Mouse (Mus musculus): ENCODE results near the gene Mapk8ip3. TPM values are rescaled to one million over a fixed set of nuclear protein-coding genes. Genes with fewer than 3 reads are reported as not detected.

Gene Mapk8ip3
- polyA plus RNA-seq, 1 experiment from 2014 or later: 57.5 TPM

DNA sequence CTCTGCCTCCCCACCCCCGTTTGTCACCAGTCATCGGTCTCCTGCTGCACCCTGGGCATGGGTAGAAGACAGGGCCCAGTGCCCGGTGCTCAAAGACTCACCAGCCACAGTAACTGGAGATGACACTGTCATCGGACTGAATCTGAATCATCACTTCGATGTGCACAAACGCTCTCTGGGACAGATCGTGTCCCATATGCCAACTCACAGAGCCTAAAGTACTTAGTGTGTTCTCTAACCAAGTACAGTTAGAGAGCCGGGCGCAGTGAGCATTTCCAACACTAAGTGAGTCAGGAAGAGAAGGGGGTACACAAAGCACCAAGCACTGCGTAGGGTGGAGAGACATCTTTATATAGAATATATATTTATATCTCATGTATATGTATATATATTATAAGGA is 68.9 kb downstream of the Mapk8ip3 start:
- no peak overlapping the region for H3K9ac ChIP-seq (ENCODE audit: low read length)
- DNase-seq (ENCODE audit: low spot score): no peak
- H3K36me3 ChIP-seq (ENCODE audit: control insufficient read depth, insufficient read depth, low read length): peaks cover 1% of the 10 kb centered on the region; the same call in 1 of the 2 replicates
- no peak overlapping the region for H3K27ac ChIP-seq (ENCODE audit: low read depth, low read length)
- 91% methylated on average over 10 of the region's 10 CpGs for WGBS
- H3K4me2 ChIP-seq (ENCODE audit: low read depth): no peak overlapping the region
- ATAC-seq (ENCODE audit: insufficient read depth, low FRiP score, low TSS enrichment): no peak
- no peak overlapping the region for H3K4me3 ChIP-seq (ENCODE audit: low read depth, low read length)
- no peaks in the 10 kb centered on the region for H3K27me3 ChIP-seq (ENCODE audit: control insufficient read depth, insufficient read depth, low read length)
- no peaks in the 10 kb centered on the region for H3K9me3 ChIP-seq (ENCODE audit: control insufficient read depth, low read length)
- no peaks in the 10 kb centered on the region for H3K4me1 ChIP-seq (ENCODE audit: control insufficient read depth, insufficient read depth, low read length)

DNA sequence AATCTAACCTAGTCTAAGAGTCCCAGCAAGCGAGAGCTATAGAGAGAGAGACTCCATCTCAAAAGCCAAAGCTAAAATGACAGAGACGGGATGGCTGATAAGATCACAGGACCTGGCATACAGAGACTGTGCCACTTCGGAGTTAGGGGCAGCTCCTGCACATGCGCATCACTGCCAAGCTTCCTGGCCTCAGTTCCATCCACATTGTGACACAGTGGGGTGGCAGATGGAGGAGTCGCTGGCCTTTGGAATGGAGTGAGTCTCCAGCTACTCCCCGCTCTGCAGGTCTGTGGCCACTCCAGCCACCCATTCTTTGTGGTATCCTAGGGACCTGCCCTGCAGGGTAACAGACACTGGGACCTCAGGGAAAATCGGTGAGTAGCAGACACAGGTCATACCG is 71.0 kb downstream of the Mapk8ip3 start, which contains the start of gene Igfals:
Gene Igfals, plus strand, starts transcription at position 222 of the 400 bp plus-strand sequence.
- 89% methylated on average over 8 of the region's 8 CpGs for WGBS
- no peak for ATAC-seq (ENCODE audit: insufficient read depth, low FRiP score, low TSS enrichment)

DNA sequence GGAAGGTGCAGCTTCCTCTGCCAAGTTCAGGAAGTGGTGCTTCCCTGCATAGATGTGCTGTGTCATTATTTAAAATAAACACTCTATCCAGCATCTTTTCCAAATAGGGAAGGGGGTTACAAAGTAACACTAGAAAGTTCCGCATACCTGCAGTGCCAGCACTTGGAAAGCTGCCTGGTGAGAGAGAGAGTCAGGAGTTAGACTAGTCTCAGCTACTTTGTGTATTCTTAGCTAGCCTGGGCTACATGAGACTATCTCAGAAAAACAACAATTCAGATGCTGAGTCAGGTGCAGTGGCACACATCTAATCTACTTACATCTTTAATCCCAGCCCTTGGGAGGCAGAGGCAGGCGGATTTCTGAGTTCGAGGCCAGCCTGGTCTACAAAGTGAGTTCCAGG is 75.0 kb downstream of the Mapk8ip3 start:
- Histone ChIP-seq H3K9me3 (ENCODE audit: control insufficient read depth, low read length) (no peaks in the 10 kb centered on the region), H3K27ac (ENCODE audit: low read depth, low read length) (no peak overlapping the region), H3K4me1 (ENCODE audit: control insufficient read depth, insufficient read depth, low read length) (no peaks in the 10 kb centered on the region), H3K36me3 (ENCODE audit: control insufficient read depth, insufficient read depth, low read length) (peaks cover 2% of the 10 kb centered on the region; the same call in 1 of the 2 replicates), H3K9ac (ENCODE audit: low read length) (no peak overlapping the region), H3K4me2 (ENCODE audit: low read depth) (no peak overlapping the region), H3K4me3 (ENCODE audit: low read depth, low read length) (no peak overlapping the region), H3K27me3 (ENCODE audit: control insufficient read depth, insufficient read depth, low read length) (no peaks in the 10 kb centered on the region)
- ATAC-seq (ENCODE audit: insufficient read depth, low FRiP score, low TSS enrichment): no peak
- no peak for DNase-seq (ENCODE audit: low spot score)
- 91% methylated on average over 3 of the region's 3 CpGs for WGBS

More for the DNA sequence above, 71.0 kb downstream of the Mapk8ip3 start, which contains the start of gene Igfals:
- Histone ChIP-seq H3K36me3 (ENCODE audit: control insufficient read depth, insufficient read depth, low read length) (peaks cover 2% of the 10 kb centered on the region; the same call in 1 of the 2 replicates), H3K4me3 (ENCODE audit: low read depth, low read length) (no peak within 1 kb of the TSS), H3K4me1 (ENCODE audit: control insufficient read depth, insufficient read depth, low read length) (no peaks in the 10 kb centered on the region), H3K27ac (ENCODE audit: low read depth, low read length) (no peak within 1 kb of the TSS), H3K27me3 (ENCODE audit: control insufficient read depth, insufficient read depth, low read length) (no peaks in the 10 kb centered on the region), H3K9me3 (ENCODE audit: control insufficient read depth, low read length) (no peaks in the 10 kb centered on the region), H3K9ac (ENCODE audit: low read length) (no peak within 1 kb of the TSS), H3K4me2 (ENCODE audit: low read depth) (no peak within 1 kb of the TSS)
- DNase-seq (ENCODE audit: low spot score): no peak

DNA sequence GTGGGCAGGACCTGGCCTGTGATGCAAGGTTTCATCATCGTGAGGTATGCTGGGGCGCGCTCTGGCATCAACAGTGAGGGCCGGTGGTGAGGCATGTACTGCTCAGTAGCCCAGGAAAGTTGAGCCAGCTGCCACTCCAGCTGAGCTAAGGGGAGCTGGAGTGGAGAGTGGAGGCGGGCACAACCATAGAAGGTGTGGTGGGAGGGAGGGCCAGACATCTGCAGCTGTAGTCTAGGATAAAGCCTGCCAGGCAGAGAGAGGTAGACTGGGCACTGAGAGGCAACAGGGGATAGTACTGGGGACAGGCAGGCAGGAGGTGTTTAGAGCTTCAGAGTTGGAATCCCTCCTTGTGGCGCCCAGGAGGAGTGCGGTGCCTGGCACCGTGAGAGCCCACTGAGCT is 76.7 kb downstream of the Mapk8ip3 start:
- Histone ChIP-seq H3K9ac (ENCODE audit: low read length) (no peak overlapping the region), H3K27ac (ENCODE audit: low read depth, low read length) (no peak overlapping the region), H3K9me3 (ENCODE audit: control insufficient read depth, low read length) (no peaks in the 10 kb centered on the region), H3K4me1 (ENCODE audit: control insufficient read depth, insufficient read depth, low read length) (no peaks in the 10 kb centered on the region), H3K36me3 (ENCODE audit: control insufficient read depth, insufficient read depth, low read length) (peaks cover 2% of the 10 kb centered on the region; the same call in 1 of the 2 replicates), H3K27me3 (ENCODE audit: control insufficient read depth, insufficient read depth, low read length) (no peaks in the 10 kb centered on the region), H3K4me2 (ENCODE audit: low read depth) (no peak overlapping the region), H3K4me3 (ENCODE audit: low read depth, low read length) (no peak overlapping the region)
- ATAC-seq (ENCODE audit: insufficient read depth, low FRiP score, low TSS enrichment) (no peak), DNase-seq (ENCODE audit: low spot score) (no peak)
- 90% methylated on average over 8 of the region's 8 CpGs for WGBS

DNA sequence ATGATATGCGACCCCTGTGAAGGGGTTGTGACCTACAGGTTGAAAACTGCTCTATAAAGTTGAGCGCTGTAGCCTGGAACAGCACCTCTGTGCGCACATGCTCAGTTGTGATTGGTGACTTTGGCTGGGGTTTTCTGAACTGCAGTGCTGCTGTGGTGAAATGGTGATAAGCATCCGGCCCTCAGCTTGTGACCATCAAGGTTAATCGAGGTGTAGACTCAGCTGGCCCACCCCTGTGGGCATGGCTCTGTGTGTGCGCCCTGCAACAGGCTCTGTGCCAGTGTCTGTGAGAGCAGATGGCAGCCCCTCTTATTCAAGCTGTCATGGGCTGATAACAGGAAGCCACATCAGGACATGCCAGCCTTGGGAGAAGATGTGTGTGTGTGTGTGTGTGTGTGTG is 77.8 kb downstream of the Mapk8ip3 start:
- H3K4me1 ChIP-seq (ENCODE audit: control insufficient read depth, insufficient read depth, low read length): no peaks in the 10 kb centered on the region
- 91% methylated on average over 6 of the region's 6 CpGs for WGBS
- no peaks in the 10 kb centered on the region for H3K27me3 ChIP-seq (ENCODE audit: control insufficient read depth, insufficient read depth, low read length)
- no peak overlapping the region for H3K9ac ChIP-seq (ENCODE audit: low read length)
- peaks cover 2% of the 10 kb centered on the region; the same call in 1 of the 2 replicates for H3K36me3 ChIP-seq (ENCODE audit: control insufficient read depth, insufficient read depth, low read length)
- DNase-seq (ENCODE audit: low spot score) (no peak), ATAC-seq (ENCODE audit: insufficient read depth, low FRiP score, low TSS enrichment) (no peak)
- no peak overlapping the region for H3K4me2 ChIP-seq (ENCODE audit: low read depth)
- H3K4me3 ChIP-seq (ENCODE audit: low read depth, low read length): no peak overlapping the region
- no peaks in the 10 kb centered on the region for H3K9me3 ChIP-seq (ENCODE audit: control insufficient read depth, low read length)
- H3K27ac ChIP-seq (ENCODE audit: low read depth, low read length): no peak overlapping the region

DNA sequence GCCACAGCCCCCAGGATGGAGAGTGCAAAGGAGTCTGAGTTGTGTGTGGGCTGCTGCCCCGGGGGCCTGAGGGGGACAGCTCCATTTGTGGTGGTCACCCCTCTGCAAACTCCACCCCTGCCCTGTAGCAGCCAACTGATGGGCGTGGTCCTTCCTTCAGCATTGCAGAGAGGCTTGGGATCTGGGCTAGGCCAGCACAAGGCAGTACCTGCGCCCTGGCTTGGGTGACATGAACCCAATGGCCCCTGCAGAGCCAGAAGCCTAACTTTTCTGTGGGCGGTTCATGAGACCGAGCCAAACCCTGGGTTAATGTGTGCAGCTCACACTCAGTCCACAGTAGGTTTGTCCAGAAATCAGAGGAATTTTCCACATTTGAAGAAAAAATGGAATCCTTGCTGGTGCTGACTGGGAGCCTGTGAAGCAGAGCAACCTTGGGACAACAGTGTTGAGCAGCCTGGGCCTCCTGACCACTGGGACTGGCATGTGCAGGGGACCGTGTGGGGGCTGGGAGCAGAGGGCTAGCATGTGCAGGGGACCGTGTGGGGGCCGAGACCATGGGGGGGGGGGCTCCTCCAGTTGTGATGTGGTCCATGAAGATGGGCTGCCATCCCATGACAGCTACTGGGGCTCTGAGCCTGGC is 78.8 kb downstream of the Mapk8ip3 start:
- ATAC-seq (ENCODE audit: insufficient read depth, low FRiP score, low TSS enrichment): no peak
- 89% methylated on average over 8 of the region's 8 CpGs for WGBS
- Histone ChIP-seq H3K4me3 (ENCODE audit: low read depth, low read length) (no peak overlapping the region), H3K27me3 (ENCODE audit: control insufficient read depth, insufficient read depth, low read length) (no peaks in the 10 kb centered on the region), H3K36me3 (ENCODE audit: control insufficient read depth, insufficient read depth, low read length) (peaks cover 1% of the 10 kb centered on the region; the same call in 1 of the 2 replicates), H3K4me2 (ENCODE audit: low read depth) (no peak overlapping the region), H3K27ac (ENCODE audit: low read depth, low read length) (no peak overlapping the region), H3K4me1 (ENCODE audit: control insufficient read depth, insufficient read depth, low read length) (no peaks in the 10 kb centered on the region), H3K9me3 (ENCODE audit: control insufficient read depth, low read length) (no peaks in the 10 kb centered on the region), H3K9ac (ENCODE audit: low read length) (no peak overlapping the region)
- no peak for DNase-seq (ENCODE audit: low spot score)

DNA sequence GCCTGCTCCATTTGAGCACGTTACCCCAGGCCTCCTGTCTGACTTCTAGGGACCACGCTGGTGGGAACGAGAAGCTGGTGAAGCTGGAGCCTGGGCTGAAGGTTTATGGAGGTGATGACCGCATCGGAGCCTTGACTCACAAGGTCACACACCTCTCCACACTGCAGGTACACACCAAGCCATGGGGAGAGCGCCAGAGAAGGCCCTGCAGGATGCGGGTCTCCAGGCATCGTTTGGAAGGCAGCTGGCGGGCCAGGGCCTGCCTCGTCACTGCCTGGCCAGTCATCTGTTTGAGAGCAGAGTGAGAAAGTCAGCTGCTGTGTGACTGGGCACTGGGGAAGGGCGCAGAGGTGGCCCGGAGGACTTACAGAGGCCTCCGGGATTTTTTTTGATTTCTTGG is 80.2 kb downstream of the Mapk8ip3 start:
- no peak overlapping the region for H3K4me3 ChIP-seq (ENCODE audit: low read depth, low read length)
- H3K36me3 ChIP-seq (ENCODE audit: control insufficient read depth, insufficient read depth, low read length): no peaks in the 10 kb centered on the region
- H3K4me1 ChIP-seq (ENCODE audit: control insufficient read depth, insufficient read depth, low read length): no peaks in the 10 kb centered on the region
- 91% methylated on average over 13 of the region's 13 CpGs for WGBS
- no peak for ATAC-seq (ENCODE audit: insufficient read depth, low FRiP score, low TSS enrichment)
- DNase-seq (ENCODE audit: low spot score): no peak
- H3K4me2 ChIP-seq (ENCODE audit: low read depth): no peak overlapping the region
- no peak overlapping the region for H3K27ac ChIP-seq (ENCODE audit: low read depth, low read length)
- H3K9me3 ChIP-seq (ENCODE audit: control insufficient read depth, low read length): no peaks in the 10 kb centered on the region
- H3K9ac ChIP-seq (ENCODE audit: low read length): no peak overlapping the region
- no peaks in the 10 kb centered on the region for H3K27me3 ChIP-seq (ENCODE audit: control insufficient read depth, insufficient read depth, low read length)

DNA sequence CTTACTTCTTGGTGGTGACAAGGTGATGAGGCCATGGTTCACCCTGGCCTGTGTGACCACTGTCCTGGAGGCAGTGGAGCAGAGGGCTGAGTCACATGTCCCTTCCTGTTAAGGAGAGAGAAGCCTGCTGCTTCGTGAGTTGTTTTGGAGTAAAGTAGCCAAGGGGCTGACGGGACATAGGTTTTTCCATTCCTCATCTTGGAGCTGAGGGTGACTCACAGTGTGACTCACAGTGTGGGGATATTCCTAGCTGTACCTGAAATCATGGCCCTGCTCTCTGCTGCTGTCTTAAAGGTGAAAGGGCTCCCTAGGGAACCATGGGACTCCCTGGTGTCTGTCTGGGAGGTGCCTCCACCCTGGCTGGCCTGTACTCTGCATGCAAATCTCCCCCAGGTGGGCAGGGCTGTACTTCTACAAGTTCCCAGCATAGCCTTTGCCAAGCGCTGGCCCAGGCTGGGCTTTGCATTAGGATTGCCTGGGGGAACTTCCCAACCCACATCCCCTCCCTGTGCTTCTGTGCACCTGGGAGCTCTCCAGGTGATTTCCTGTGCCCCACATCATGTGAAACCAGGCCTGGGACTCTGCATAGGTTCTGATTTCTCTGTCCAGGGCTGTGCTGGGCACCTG is 80.8 kb downstream of the Mapk8ip3 start:
- WGBS: 89% methylated on average over 3 of the region's 3 CpGs
- ATAC-seq (ENCODE audit: insufficient read depth, low FRiP score, low TSS enrichment) (no peak), DNase-seq (ENCODE audit: low spot score) (no peak)
- no peaks in the 10 kb centered on the region for H3K36me3 ChIP-seq (ENCODE audit: control insufficient read depth, insufficient read depth, low read length)
- no peaks in the 10 kb centered on the region for H3K9me3 ChIP-seq (ENCODE audit: control insufficient read depth, low read length)
- H3K4me1 ChIP-seq (ENCODE audit: control insufficient read depth, insufficient read depth, low read length): no peaks in the 10 kb centered on the region
- H3K9ac ChIP-seq (ENCODE audit: low read length): no peak overlapping the region
- H3K4me3 ChIP-seq (ENCODE audit: low read depth, low read length): no peak overlapping the region
- H3K4me2 ChIP-seq (ENCODE audit: low read depth): no peak overlapping the region
- H3K27me3 ChIP-seq (ENCODE audit: control insufficient read depth, insufficient read depth, low read length): no peaks in the 10 kb centered on the region
- no peak overlapping the region for H3K27ac ChIP-seq (ENCODE audit: low read depth, low read length)

Measured in neural tube, embryonic 11.5 days (tissue).